Mouse (Mus musculus): ENCODE data around the gene Park7.
A peak's percentile ranks its signal among the peaks of the same experiment; 100 is the strongest.

The Park7 gene

DNA sequence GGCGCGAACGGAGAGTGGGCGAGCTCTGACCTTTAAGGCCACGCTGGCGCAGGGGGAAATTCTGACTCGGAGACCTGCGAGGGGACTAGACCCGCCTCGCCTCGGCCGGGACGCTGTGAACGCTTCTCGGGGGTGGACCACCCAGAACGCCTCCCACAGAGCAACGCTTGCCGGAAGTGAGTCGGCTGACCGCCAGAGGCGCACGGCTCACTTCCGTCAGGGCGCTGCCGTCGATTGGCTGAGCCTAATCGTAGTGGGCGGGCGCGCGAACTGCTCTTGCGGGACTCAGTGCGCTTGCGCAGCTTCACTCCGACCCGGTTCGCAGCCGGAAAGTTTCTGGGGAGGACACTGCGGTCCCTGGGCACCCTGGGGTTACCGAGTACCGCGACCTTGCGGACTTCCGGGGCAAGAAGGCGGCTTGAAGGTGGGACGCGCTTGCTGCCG is at the start of gene Park7, which contains the start of gene Tnfrsf9:
TSS of gene Park7 (minus strand) at position 148 of the 444 bp plus-strand sequence.
TSS of gene Tnfrsf9 (plus strand) at position 273 of the 444 bp plus-strand sequence.
- TF ChIP-seq GATA4 (IDR thresholded peaks at IDR 0.05; ENCODE audit: insufficient replicate concordance, low read length), result peak; percentile 80; the same call in 1 of the 2 replicates

DNA sequence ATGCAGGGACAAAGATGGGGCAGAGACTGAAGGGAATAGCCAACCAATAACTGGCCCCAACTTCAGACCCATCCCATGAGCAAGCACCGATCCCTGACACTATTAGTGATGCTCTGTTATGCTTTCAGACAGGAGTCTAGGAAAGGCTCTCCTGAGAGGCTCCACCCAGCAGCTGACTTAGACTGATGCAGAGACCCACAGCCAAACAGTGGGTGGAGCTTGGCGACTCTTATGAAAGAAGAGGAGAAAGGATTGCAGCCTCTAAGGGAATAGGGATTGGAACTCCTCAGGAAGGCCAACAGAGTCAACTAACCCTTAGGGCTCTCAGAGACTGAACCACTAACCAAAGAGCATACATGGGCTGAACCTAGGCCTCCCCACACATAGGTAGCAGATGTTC is 49.5 kb upstream of the Park7 start:
- no peak for TF ChIP-seq GATA4 (IDR thresholded peaks at IDR 0.05; ENCODE audit: insufficient replicate concordance, low read length)

DNA sequence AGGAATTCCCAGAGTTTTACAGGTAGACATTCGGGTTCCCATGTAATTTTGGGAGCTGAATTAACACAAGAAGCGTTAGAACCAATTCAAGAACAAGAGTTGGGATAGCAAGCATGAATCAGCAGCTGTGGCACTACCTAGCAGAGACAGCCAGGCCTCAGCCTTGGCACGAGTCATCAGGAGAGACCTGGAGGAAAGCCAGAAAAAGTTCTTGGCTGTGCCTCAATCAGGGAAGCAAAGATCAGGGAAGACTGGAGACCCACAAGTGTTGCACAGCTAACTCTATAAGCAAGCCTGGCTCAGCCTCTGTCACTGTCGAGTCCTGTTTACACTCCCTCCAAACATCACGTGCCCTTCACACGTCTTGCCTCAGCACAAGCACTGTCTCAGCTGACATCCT is 48.0 kb upstream of the Park7 start:
- TF ChIP-seq GATA4 (IDR thresholded peaks at IDR 0.05; ENCODE audit: insufficient replicate concordance, low read length), result no peak

DNA sequence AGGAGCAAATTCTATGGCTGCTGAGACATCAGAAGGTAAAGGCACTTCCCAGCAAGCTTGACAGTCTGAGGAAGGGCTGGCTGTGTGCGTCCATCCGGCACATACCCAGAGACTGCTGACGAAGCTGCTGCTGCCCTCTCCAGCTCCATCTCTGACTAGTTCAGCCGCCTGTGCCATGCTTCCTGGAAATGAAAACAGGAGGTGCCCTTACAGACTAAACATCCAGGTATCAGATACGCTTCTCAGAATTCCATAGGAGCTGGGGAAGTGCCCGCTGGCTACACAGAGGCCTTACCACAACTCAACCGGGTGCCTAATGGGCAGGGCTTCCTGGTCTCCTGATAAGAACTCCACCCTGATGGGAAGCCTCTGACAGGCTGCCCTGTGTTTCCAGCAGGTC is 44.3 kb upstream of the Park7 start:
- TF ChIP-seq GATA4 (IDR thresholded peaks at IDR 0.05; ENCODE audit: insufficient replicate concordance, low read length), result no peak

DNA sequence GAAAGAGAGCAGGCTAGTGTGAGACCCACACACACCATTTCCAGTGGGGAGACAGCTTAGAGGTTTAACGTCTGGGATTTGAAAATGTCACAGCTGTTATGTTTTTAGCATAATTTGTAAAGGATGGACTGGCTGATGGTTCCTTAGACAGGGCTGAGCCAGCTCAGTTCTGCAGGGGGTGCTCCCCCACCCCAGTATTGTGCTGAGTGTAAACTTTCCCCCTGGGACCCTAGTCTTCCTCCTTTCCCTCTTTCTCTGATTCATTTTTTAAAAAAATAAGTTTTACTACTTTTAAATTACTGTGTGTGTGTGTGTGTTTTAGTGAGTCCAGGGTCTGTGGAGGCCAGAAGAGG is 42.8 kb upstream of the Park7 start:
- no peak for TF ChIP-seq GATA4 (IDR thresholded peaks at IDR 0.05; ENCODE audit: insufficient replicate concordance, low read length)

DNA sequence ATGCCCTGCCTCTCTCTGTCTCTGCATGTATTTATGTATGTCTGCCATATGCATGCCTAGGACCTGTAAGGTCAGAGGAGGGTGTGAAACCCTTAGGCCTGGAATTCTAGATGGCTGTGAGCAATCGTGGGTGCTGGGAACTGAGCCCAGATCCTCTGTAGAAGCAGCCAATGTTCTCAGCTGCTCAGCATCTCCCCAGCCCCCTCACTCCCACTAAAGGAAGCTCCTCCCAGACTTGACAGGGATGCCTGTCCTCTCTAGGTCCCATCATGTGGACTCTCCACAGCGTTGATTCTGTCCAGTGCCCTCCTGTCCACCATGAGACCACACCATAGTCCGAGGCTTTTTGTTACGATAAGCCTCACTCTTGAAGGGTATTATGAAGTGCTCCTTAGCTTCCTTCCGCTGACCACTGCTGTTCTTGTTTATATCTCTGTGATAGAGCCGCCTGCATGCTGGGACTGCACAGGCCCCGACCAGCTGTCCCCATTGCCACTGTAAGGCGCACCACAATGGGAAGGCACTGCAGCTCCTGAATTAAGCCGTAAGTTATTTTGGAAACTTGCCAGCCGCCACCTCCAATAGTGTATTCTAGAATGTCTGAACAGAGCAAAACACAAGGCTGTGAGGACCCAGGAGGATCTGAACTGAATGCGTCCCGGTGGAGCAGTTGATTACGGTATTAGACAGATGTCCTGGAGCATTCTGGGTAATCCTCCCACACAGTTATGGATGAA is 42.3 kb upstream of the Park7 start:
- no peak for TF ChIP-seq GATA4 (IDR thresholded peaks at IDR 0.05; ENCODE audit: insufficient replicate concordance, low read length)

DNA sequence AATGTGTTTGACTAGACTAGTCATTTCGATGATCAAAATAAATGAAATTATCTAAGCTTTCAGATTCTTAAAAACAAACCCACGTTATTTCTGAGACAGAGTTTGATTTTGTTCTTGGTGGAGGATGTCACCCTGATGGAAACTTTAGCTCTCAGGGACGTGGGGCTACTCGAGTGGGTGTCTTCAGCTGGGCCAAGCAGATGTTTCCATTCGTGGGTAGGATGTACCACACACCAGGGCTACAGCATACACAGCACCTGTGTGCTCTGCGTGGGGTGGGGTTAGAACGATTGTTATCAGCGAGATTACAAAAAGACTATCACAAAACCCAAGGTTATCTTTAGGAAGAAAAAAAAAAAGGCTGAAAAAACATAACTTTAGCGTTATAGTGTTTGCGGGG is 36.7 kb upstream of the Park7 start:
- no peak for TF ChIP-seq GATA4 (IDR thresholded peaks at IDR 0.05; ENCODE audit: insufficient replicate concordance, low read length)

DNA sequence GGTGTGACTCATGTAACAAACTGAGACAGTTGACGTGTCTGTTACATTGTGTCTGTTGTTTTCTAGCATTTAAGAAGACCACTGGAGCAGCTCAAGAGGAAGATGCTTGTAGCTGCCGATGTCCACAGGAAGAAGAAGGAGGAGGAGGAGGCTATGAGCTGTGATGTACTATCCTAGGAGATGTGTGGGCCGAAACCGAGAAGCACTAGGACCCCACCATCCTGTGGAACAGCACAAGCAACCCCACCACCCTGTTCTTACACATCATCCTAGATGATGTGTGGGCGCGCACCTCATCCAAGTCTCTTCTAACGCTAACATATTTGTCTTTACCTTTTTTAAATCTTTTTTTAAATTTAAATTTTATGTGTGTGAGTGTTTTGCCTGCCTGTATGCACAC is 30.5 kb upstream of the Park7 start:
- TF ChIP-seq GATA4 (IDR thresholded peaks at IDR 0.05; ENCODE audit: insufficient replicate concordance, low read length), result no peak

DNA sequence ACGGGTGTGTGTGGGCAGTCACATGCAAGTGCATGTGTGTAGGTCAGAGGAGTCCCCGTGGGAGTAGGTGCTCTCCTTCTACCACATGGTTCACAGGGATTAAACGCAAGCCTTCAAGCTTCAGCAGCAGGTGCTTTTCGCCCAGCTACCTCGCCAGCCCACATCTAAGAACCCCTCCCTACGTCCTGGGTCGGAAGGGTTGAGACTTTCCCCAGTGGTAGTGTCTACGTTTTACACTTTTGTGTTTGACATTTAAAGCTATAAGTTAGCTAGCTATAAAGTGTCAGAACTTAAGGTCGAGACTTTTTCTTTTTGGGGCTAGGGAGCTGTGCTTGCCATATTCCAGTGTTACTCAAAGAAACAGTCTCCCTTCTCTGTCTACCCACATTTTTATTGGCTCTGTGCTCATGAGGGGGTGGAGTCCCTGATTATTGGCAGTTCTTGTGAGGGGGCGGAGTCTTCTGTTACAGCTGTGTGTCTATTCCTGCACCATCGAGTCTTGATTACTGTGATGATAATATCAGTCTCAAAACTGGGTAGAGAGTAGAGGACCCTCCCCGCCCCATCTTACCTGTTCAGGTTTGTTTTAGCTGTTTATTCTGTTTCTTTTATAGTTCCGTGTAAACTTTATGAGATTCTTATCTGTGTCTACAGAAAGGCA is 25.9 kb upstream of the Park7 start:
- no peak for TF ChIP-seq GATA4 (IDR thresholded peaks at IDR 0.05; ENCODE audit: insufficient replicate concordance, low read length)

DNA sequence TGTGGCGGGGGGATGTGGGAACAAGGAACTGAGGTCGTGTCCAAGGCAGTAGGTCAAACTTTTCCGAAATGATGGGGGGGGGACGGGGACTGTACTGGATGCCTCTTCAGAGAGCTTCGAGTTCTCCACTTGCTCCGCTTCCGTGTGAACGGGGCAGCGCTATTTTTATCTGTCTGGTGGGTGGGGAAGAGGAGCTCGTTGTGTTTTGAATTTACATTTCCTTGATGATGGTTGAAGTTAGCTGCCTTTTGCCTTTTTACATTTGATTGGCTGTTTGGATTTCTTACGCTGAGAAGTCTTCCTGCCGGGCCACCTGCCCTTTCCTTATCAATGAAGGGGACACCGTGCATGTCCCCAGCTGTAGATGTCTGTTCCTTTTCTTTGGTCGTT is 23.8 kb upstream of the Park7 start:
- no peak for TF ChIP-seq GATA4 (IDR thresholded peaks at IDR 0.05; ENCODE audit: insufficient replicate concordance, low read length)

DNA sequence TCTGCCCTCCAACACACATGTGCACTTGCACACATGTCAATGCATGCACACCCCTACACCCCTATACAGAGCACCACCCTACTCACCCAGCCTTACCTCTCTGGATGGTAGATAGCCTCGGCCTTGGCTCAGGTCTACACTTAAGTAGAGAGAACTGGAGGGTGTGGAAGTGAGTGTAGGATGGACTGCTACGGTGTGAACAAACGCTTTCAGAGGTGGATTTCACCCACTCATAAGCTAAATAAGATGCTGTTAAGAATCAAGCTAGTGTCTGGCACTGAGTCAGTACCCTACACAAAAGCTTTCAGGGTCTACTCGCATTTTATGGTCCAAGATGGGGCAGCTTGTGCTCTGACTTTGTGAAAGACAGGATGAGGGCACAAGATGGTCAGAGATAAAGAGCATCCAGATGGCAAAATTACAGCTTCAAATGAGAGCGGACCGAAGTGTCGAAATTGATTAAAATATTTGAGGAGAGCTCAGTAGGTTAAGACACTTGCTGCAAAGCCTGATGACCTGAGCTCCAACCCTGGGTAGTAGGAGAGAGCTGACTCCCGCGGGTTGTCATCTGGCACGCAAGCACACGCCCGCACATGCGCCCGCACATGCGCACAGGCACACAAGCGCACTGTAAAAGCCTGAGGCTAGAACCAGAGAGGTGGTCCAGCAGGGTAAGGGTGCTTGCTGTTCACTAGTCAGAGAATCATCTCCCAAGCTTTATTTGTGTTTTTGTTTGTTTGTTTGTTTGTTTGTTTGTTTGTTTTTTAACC is 23.2 kb upstream of the Park7 start:
- no peak for TF ChIP-seq GATA4 (IDR thresholded peaks at IDR 0.05; ENCODE audit: insufficient replicate concordance, low read length)

DNA sequence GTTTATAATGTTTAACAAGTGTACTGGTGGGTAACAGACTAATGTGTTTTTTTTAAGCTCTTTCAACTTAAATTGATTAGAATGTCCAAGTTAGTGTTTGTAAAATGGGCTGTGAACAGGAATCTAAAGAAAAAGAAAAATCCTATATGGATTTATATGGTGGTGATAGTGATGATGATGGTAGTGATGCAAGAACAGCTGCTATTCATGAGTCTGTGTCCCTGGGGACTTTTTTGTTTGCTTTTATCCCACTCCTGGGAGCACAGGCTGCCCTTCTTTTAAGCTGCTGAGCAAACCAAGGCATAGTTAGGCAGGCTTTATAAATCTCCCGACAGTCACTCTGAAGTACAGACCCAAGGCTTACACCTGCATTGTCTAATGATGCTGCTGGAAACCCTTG is 19.3 kb upstream of the Park7 start:
- TF ChIP-seq GATA4 (IDR thresholded peaks at IDR 0.05; ENCODE audit: insufficient replicate concordance, low read length), result no peak

DNA sequence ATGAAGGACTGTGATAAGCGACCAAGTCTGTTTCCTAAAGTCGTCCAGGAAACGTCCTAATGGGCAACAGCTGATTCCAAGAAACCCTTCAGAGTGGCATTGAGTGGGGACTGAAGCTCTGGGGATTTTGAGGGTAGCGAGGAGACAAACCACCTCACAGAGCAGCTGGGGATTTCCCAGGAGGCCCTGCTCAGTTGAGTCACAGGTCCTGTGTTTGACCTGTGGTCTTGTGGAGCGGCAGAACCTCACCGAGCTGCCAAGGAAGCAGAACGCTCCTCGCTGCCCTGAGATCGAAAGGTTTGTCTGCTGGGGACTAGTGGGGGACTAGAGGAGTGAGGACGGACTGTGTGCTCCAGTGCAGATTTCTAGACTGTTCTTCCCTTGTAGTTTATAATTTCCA is 13.6 kb upstream of the Park7 start:
- no peak for TF ChIP-seq GATA4 (IDR thresholded peaks at IDR 0.05; ENCODE audit: insufficient replicate concordance, low read length)

DNA sequence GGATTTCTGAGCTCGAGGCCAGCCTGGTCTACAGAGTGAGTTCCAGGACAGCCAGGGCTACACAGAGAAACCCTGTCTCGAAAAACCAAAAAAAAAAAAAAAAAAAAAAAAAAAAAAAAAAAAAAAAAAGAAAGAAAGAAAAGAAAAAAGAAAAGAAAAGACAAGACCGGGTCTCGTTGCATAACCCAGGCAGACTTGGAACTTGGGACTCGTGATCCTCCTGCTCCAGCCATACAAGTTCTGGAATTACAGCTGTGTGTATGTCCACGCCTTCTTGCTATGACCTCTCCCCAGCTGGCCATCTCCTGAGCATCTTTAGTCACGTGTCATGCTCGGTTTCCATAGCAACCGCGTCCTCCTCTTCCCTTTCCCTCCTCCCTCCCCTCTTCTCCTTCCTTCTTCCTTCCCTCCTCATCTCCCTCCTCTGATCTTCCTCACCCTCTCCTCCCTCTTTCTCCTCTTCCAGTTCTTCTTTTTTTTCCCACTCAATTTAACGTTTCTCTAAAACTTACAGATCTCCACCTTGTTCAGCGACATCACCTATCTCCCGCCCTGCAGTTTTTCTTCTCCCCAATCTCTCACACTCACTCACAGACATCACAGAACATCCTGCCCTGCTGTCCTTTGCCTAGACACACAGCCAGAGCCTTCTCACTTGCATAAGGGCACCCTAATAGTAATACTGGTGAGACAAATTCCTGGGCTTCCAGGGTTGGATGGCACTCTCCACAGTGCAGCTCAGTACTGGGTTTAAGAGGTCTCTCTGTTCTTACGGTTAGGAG is 12.9 kb upstream of the Park7 start:
- no peak for TF ChIP-seq GATA4 (IDR thresholded peaks at IDR 0.05; ENCODE audit: insufficient replicate concordance, low read length)

DNA sequence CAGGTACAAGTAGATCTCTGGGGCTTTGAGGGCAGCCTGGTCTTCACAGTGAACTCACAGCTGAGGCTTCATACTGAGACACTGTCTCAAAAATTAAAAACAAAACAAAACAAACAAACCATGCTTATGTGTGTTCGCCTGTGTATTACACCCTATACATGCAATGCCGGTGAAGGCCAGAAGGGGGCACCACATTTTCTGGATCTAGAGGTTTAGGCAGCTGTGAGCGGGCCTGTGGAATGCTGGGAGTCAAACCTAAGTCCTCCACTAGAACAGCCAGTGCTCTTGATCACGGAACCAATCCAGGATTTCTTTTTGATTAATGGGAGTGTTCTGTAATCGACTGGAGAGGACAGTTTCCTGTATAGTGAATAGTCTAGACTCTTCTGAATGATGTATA is 11.7 kb upstream of the Park7 start:
- no peak for TF ChIP-seq GATA4 (IDR thresholded peaks at IDR 0.05; ENCODE audit: insufficient replicate concordance, low read length)

Measured in liver, adult (tissue).